Mouse (Mus musculus) bone marrow, adult 2 months (tissue): Measurements from ENCODE around the gene Ptpn6.

Source experiments
- CTCF ChIP-seq: fragments of 200-500 bp; IDR thresholded peaks from 2 replicates; pipeline ENCODE4 v1.5.1; 2011; ENCODE audit warnings: low read length, control low read depth; ENCODE audit not compliant: control insufficient read depth, insufficient read depth
- POLR2A ChIP-seq: fragments of 200-500 bp; IDR thresholded peaks from 2 replicates; pipeline ENCODE4 v1.6.1; 2011; ENCODE audit warnings: low read depth, mild to moderate bottlenecking, control low read depth, low read length, borderline replicate concordance; ENCODE audit not compliant: control insufficient read depth

GRCm38 (mm10) chr6:124743647-124744046, 5.1 kb upstream of the Ptpn6 start:
- no peak for TF ChIP-seq POLR2A
- TF ChIP-seq CTCF: no peak
